Mouse (Mus musculus): ENCODE results near the gene Tmem179.

Gene Tmem179

GRCm38 (mm10) chr12:112537233-112537632 lies 20.7 kb upstream of the Tmem179 start:
- no peak for DNase-seq

DNA sequence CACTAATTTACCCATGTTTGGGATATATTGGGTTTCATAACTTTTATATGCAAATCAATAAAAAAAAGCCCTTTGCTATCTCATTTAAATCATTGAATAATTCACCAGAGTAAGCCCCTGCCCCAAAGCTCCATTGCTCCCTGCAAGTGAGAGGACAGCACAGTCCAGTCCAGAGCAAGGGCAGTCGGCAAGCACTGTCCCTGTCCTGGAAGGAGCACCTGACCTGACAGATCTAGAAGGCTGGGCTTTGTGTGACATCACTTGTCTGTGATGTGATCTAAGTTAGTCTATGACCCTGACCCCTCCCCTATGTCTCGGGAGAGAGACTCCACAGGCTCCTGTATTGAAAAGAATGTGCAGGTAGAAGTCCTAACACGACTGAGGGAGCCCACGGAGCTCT lies 17.2 kb upstream of the Tmem179 start:
- DNase-seq: no peak

DNA sequence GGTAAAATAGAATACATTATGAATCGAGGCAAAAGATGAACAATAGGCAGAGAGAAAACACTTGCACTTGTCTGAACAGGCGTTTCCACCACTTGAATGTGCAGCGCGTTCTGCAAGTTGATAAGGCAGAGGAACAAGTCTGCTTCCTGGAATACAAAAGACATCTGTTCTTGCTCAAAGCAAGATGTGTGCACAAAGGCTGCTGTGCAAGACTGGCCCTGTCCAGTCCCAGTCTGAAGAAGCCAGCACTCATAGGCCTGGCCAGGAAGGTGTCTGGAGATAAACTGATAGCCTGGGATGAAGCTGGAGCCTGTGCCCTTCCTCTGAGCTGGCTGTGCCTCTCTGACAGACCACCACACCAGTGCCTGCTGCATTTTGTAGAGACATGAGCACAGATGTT lies 1.6 kb upstream of the Tmem179 start:
- no peak for DNase-seq

GRCm38 (mm10) chr12:112514897-112515296 lies 1.6 kb downstream of the Tmem179 start:
- no peak for DNase-seq

DNA sequence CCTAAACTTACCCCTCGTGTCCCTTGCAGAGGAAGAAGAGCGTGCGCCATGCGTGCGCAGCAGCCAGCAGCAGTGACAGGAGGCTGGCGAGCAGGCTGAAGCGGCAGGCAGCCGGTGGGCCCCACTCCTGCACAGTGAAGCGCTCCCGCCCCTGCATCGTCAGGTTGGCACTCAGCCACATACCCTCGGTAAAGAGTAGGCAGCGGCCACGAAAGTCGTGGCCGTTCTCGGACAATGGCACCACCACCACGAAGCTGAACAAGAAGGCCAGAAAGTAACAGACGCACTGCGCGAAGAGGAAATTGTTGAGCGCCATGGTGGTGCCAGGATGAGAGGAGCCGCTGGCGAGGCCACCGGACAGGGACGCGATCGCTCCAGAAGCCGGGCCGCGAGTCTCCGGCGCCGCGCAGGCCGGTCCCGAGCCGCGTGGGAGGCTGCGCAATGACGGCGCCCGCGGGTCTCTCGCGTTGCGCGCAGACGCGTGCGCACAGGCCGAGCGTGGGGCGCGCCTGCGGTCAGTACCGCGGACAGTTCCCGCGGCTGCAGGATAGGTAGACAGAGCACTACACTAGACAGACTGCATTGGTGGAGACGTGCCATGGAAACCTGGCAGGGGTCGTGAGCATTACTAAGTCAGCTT lies 5.7 kb downstream of the Tmem179 start:
- no peak for DNase-seq

- no peak for DNase-seq
Observed at GRCm38 (mm10) chr12:112510365-112510732, 6.2 kb downstream of the Tmem179 start.

GRCm38 (mm10) chr12:112507984-112508383 lies 8.6 kb downstream of the Tmem179 start:
- no peak for DNase-seq

DNA sequence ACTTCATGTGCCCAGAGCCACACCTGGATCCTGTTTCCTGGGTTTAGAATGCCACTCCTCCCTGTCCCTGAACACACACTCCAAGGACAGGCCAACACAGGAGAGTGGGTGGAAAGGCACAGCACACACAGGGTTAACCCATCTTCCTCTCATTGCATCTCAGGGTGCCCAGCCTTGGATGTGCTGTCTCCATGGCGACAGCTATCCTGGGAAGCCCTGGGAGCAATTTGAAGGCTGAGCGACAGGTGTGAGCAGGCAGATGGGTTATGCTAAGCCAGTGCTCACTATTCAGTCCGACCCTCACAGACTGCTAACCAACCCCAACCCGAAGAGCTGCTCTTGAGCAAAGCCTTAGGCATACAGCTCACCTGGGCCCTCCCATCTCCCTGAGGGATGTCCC lies 9.3 kb downstream of the Tmem179 start:
- DNase-seq: no peak

- no peak for DNase-seq
Observed at GRCm38 (mm10) chr12:112506267-112506666, 10.3 kb downstream of the Tmem179 start.

GRCm38 (mm10) chr12:112503003-112503771 lies 13.4 kb downstream of the Tmem179 start:
- no peak for DNase-seq

DNA sequence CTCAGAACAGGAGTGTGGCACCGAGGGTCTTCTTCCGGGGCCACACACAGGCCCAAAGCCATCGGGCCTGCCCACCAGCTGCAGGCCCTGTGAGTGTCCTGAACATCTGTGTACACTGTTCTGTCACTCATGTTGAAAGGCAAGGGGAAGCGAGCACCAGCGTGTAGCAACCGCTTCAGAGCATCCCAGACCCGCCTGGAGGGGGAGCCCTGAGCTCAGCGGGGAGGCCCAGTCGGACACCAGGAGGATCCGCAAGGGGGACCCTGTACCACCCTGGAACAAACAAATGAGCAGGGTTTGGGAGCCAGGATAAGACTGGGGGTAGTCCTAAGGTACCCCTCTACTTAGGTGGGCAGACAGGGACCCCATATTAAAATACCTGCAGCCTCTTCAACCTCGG lies 17.9 kb downstream of the Tmem179 start:
- DNase-seq: peak; percentile 22

- DNase-seq: no peak
Observed at GRCm38 (mm10) chr12:112497731-112498130, 18.8 kb downstream of the Tmem179 start.

DNA sequence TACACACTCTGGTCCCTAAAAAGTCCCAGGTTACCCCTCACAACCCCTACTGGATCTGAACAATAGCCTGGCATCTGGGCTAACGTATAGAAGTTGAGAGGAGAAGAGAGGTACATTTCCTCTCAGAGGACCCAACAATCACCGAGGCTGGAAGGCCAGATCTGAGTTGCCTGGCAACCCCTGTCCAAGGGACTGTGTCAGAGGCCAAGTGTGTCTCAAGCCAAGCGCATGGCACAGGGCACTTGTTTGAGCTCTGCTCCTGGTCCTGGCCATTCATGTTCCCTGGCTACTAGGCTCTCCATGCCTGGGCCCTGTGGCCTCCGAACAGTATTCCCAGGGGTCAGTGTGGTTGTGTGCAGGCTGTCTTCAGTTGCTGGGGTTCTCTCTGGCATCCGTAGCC lies 20.4 kb downstream of the Tmem179 start:
- DNase-seq: no peak

DNA sequence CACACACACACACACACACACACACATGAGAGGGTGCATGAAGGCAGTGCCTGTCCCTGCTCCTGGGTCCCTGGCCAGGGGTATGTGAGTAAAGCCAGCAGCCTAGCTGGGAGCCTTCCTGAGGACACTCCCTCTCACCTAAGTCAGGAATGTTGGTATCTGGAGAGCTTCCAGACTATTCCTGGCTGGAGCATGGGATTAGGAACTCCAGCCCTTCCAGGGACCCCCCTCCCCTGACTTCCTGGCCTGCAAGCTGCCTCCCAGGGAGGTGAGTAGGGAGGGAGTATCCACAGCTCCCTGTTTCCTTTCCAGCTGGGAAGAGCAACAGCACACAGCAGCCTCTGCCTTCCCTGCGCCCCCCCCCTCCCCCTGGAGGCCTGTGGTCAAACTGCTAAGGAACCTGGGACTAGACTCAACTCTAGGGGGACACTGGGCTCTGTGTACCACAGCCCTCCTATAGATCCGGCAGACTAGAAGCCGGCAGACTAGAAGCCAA lies 26.1 kb downstream of the Tmem179 start:
- peak; percentile 62 for DNase-seq

DNA sequence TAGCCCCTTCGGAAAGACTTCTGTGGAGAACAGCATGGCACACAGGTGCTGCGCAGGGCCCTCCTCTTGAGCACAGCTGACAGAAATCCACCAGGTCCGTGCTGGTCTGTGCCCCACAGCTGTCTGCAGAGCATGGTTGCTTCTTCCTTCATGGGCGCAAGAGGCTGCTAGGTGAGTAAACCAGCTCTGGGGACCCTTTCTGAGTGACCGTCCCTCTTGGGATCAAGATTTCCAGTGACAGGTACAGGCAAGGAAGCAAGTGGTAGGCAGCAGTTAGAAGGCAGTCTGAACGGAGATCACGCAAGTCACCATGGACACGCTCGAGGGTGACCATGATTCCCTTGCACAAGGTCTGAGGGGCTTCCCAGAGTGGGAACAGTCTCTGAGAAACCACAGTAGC lies 27.0 kb downstream of the Tmem179 start:
- no peak for DNase-seq

DNA sequence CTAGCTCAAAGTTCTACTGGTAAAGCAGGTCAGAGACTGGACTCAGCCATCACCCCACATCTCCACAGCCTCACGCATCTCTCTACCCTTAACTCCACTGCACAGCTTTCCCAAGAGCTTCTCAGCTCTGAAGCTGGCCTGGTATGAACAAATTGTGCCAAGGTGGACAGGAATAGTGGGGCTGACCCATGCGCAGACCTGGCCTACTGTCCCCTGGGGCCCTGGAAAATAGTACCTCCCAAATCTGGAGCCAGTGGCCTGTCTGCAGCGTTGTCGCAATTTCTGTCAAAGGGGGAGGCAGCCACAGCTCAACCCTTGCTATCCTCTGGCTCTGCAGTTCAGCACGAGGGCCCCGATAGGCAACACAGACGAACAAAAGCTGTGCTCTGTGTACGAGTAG lies 27.4 kb downstream of the Tmem179 start, which contains the start of gene A530016L24Rik:
TSS of gene A530016L24Rik (plus strand) at position 315 of the 400 bp plus-strand sequence.
- DNase-seq: no peak

DNA sequence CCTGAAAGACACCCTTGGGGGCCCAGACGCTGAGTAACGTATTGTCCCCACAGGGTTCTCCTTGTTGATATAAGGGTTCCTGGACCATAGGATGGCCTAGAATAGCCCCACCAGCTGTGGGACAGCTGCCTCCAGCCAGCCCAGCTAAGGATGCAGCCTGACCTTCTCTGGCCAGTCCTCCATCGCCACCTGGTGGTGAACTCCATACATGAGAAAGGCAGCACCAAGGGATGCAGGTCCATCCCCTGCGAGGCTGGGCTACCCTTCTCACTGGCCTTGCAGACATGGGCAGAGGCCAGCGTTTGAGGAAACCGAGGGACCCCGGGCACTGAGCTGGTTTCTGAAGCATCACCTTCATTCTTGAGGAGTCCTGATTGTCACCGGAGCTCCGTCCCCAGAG lies 42.8 kb downstream of the Tmem179 start:
- DNase-seq: peak; percentile 93

GRCm38 (mm10) chr12:112470216-112470615 lies 46.3 kb downstream of the Tmem179 start:
- no peak for DNase-seq

DNA sequence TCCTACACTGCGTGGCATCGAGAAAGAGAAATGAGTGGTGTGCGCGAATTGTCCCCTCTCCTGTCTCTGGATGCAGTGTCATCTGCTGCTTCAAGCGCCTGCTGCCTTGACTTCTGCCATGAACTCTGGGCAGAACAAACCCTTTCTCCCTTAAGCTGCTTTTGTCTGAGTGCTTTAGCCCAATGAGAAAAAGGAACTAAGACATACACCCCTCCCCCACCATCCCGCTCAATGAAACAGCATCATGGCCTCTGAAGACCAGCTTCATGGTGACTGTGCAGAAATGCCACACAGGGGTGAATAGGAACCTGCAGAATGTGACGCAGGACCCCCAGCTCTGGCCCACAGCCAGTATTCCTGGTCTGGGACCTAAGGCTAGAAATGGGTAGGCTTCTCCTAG lies 47.2 kb downstream of the Tmem179 start:
- no peak for DNase-seq

DNA sequence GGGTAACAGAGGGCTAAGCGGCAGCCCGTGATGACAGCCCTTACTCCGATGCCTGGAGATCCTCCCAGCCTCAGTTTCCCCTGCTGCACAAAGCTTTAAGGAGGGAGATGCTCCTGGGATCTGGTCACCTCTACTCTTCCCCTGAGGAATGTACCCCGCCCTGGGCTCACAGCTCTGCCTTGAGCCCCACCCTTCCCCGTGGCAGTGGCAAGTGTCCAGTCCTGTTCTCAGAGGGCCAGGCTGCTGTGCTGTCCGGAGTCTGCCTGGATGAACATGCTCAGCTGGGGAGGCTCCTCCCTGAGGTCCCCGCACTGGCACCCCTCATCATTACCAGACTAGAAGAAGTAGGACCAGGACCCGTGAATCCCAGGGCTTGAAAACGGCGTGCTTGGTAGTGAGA lies 49.2 kb downstream of the Tmem179 start:
- no peak for DNase-seq

- no peak for DNase-seq
Observed at GRCm38 (mm10) chr12:112465928-112466327, 50.6 kb downstream of the Tmem179 start.

GRCm38 (mm10) chr12:112464516-112464915 lies 52.0 kb downstream of the Tmem179 start:
- DNase-seq: no peak

DNA sequence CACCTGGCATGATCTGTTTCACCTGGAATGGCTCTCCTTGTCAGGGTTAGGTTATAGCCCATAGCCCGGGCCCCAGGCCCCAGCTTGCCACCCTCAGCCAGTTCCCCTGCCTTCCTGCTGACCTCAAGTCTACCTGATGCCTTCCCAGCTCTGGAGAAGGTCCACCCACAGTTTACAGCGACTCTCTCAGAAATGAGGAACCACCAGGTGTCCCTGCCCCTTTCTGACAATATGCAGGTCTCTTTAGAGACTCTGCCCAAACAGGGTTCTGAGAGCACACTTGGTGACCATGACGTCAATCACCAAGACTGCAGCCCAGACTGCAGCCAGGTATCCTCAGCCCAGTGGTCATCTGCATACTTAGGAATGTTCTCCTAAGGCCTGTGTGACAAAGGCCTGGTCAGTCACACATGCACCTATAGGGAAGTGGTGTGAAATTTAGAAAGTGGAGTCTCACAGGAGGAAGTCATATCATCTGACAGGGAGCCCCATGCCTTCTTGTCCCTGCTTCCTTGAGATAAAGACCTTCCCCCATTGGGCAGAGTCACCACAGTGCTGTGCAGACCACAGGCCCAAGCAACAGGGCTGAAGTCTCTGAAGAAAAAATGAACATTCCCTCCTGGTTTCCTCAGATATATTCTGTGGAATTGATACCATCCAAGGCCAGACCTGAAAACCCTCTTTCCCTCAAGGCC lies 52.6 kb downstream of the Tmem179 start:
- DNase-seq: no peak

GRCm38 (mm10) chr12:112463209-112463608 lies 53.3 kb downstream of the Tmem179 start:
- no peak for DNase-seq

All from lung, postnatal 14 days (tissue).